In the genomic region with DNA sequence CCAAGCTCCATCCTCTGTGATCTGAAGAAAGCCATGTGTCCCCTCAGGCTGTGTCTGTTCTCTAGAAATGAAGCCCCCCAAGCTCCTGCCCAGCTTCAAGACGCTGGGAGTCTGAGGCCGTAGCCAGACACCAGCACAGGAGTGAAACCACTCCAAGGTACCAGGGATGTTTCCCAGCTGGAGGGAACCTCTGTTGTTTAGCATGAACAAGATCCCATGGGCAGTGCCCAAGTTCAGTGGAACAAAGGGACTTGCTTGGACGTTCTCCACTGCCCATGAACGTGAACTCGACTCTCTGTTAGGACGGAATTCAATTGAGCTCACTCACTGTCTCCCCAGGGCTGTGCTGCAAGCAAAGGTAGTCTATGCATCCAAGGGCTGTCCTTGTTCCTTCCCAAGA, we compare ENCODE assay signal across 16 mouse cellular contexts.
"Had no signal": no experiment of that assay in that cellular context is flagged by ENCODE, and none has a peak within 500 bp of the region (broad histone marks: within the 10 kb centered on the region; RNA-seq: fewer than 3 reads in every experiment).

No protein-coding gene starts in this region.

- H3K4me3 ChIP-seq: lung, embryonic 15.5 days; midbrain, embryonic 10.5 days; midbrain, embryonic 12.5 days; myocyte; neural tube, embryonic 13.5 days; neural tube, embryonic 15.5 days had no signal

- H3K4me2 ChIP-seq: lung, embryonic 15.5 days; midbrain, embryonic 12.5 days; neural tube, embryonic 13.5 days; neural tube, embryonic 15.5 days had no signal

- H3K36me3 ChIP-seq: lung, embryonic 15.5 days; midbrain, embryonic 10.5 days; midbrain, embryonic 12.5 days; neural tube, embryonic 13.5 days; neural tube, embryonic 15.5 days had no signal

- H3K9ac ChIP-seq: lung, embryonic 15.5 days; midbrain, embryonic 12.5 days; neural tube, embryonic 13.5 days; neural tube, embryonic 15.5 days had no signal

- H3K27ac ChIP-seq: lung, embryonic 15.5 days; midbrain, embryonic 10.5 days; midbrain, embryonic 12.5 days; neural tube, embryonic 13.5 days; neural tube, embryonic 15.5 days had no signal

- H3K9me3 ChIP-seq: lung, embryonic 15.5 days; midbrain, embryonic 10.5 days; midbrain, embryonic 12.5 days; neural tube, embryonic 13.5 days; neural tube, embryonic 15.5 days had no signal

- DNase-seq: lung, adult 18-20 months; midbrain, embryonic 14.5 days; retina, postnatal 1 day; right cerebral cortex, adult 18-20 months; right cerebral cortex, postnatal 25 days; spleen, adult 18-20 months; thymus, adult 18-20 months; thymus, postnatal 14 days; thymus, postnatal 36 days had no signal

- H3K27me3 ChIP-seq: lung, embryonic 15.5 days; midbrain, embryonic 12.5 days; neural tube, embryonic 13.5 days; neural tube, embryonic 15.5 days had no signal

- ATAC-seq: midbrain, embryonic 16.5 days had no signal

- H3K4me1 ChIP-seq: midbrain, embryonic 10.5 days; midbrain, embryonic 12.5 days; neural tube, embryonic 13.5 days; neural tube, embryonic 15.5 days had no signal
